Mouse (Mus musculus): ENCODE results near the gene Map7d2. TPM values are rescaled to one million over a fixed set of nuclear protein-coding genes. Genes with fewer than 3 reads are reported as not detected.
A peak's percentile ranks its signal among the peaks of the same experiment; 100 is the strongest.

The Map7d2 gene
- not detected for polyA plus RNA-seq (2012; fragmentation: generic; extraction: Trizol)
- long read RNA-seq, experiment 1, result 0 reads
- long read RNA-seq, experiment 2, result 0 reads

- Histone ChIP-seq H3ac (ENCODE audit: control insufficient read depth, insufficient read length, low read depth) (no peak within 1 kb of the TSS), H3K36me3 (ENCODE audit: control insufficient read depth, insufficient read depth) (no peaks in the 10 kb centered on the region), H3K4me3 (ENCODE audit: insufficient read depth, poor library complexity, severe bottlenecking) (no peak within 1 kb of the TSS), H3K27me3 (ENCODE audit: control insufficient read depth, insufficient read depth, insufficient read length) (peaks cover 16% of the 10 kb centered on the region), H3K79me3 (ENCODE audit: low read depth) (no peaks in the 10 kb centered on the region), H3K79me2 (ENCODE audit: control insufficient read depth, insufficient read depth) (no peaks in the 10 kb centered on the region)
- TF ChIP-seq FOSL1 (IDR thresholded peaks at IDR 0.05; ENCODE audit: insufficient read depth, low read length, poor library complexity, severe bottlenecking), result no peak
- no peak for TF ChIP-seq CEBPB (IDR thresholded peaks at IDR 0.05; ENCODE audit: low read depth)
- no peak for TF ChIP-seq CTCF (IDR thresholded peaks at IDR 0.05; ENCODE audit: control insufficient read depth, insufficient read depth, insufficient read length)
- TF ChIP-seq MAX (IDR thresholded peaks at IDR 0.05), result no peak
- TF ChIP-seq MYOD1 (IDR thresholded peaks at IDR 0.05; ENCODE audit: control insufficient read depth, insufficient read length, low read depth), result no peak
- no peak for TF ChIP-seq USF1 (IDR thresholded peaks at IDR 0.05; ENCODE audit: low read depth)
- TF ChIP-seq MYOG (IDR thresholded peaks at IDR 0.05; ENCODE audit: control insufficient read depth, extremely low read depth, insufficient read length), result no peak
These were observed at the start of gene Map7d2 for GRCm38 (mm10) chrX:159414130-159414828. Map7d2 (plus strand) TSS chrX:159414572.

DNA sequence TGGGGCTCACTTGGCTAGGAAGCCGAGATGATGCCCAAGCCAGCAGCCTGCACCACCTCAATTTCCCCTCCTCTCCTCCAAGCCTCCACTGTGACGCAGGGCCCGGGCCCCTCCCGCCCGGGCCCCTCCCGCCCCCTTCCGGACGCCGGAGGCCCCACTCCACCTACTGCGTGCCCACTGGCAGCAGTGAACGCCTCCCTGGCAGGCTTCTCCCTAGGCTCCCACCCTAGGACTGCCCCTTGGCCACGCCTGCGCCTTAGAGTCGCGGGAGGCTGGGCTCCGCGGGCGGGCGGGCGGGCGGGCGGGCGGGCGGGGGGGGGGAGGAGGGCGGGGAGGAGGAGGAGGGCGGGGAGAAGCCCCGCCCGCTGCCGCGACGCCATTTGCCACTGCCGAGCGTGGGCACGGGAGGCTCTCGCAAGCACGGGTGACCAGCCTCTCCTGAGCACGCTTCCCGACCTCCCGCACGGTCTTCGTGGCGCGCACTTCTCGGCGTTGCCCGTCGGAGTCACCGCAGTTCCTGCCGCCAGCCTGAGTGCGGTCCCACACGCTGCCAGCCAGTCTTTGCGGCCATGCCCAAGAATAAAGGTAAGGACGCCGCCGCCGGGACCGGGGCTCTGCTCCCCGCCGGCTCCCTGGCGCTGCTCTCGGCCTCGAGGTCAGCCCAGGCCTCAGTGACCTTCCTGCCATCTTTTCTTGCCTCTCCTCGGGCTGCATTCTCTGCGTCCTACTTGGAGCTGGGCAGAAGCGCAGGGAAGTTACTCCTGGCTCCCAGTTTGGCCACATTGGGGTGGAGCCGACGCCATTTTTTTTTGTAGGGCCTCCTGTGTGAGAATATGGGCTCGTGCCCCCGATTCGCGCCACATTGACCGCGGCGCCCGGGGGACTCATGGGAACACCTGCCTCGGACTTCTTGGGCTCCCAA lies 42.3 kb upstream of the Map7d2 start, which contains the start of gene Eif1ax:
TSS of gene Eif1ax (plus strand) at position 348 of the 922 bp plus-strand sequence.
- TF ChIP-seq MYOG (IDR thresholded peaks at IDR 0.05; ENCODE audit: control insufficient read depth, extremely low read depth, insufficient read length), result no peak
- no peak for TF ChIP-seq CTCF (IDR thresholded peaks at IDR 0.05; ENCODE audit: control insufficient read depth, insufficient read depth, insufficient read length)
- no peak for TF ChIP-seq CEBPB (IDR thresholded peaks at IDR 0.05; ENCODE audit: low read depth)
- no peak for TF ChIP-seq MAX (IDR thresholded peaks at IDR 0.05)
- TF ChIP-seq USF1 (IDR thresholded peaks at IDR 0.05; ENCODE audit: low read depth), result no peak
- no peak for TF ChIP-seq FOSL1 (IDR thresholded peaks at IDR 0.05; ENCODE audit: insufficient read depth, low read length, poor library complexity, severe bottlenecking)
- no peak for TF ChIP-seq MYOD1 (IDR thresholded peaks at IDR 0.05; ENCODE audit: control insufficient read depth, insufficient read length, low read depth)

DNA sequence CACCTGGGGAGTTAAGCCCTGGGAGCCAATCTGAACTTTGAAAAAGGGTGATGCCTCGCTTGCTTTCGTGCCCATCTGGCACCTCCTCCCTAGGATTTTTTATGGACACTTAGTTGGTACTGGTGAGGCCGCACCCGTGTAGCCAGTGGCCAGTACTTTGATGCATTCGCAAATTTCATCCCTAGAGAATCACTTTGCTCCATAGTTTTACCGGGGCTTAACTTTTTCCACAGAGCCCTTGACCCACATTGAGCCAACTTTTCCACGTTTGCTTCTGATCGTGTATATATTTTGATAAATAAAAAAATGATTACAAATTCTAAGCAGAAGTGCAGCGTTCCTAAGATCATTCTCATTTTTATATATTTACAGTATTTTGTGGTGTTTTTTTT lies 41.6 kb upstream of the Map7d2 start:
- Histone ChIP-seq H3K79me2 (ENCODE audit: control insufficient read depth, insufficient read depth) (peaks cover 39% of the 10 kb centered on the region), H3K36me3 (ENCODE audit: control insufficient read depth, insufficient read depth) (peaks cover 24% of the 10 kb centered on the region), H3K79me3 (ENCODE audit: low read depth) (peaks cover 37% of the 10 kb centered on the region), H3ac (ENCODE audit: control insufficient read depth, insufficient read length, low read depth) (peak overlapping the region; percentile 66), H3K27me3 (ENCODE audit: control insufficient read depth, insufficient read depth, insufficient read length) (no peaks in the 10 kb centered on the region), H3K4me3 (ENCODE audit: insufficient read depth, poor library complexity, severe bottlenecking) (peak overlapping the region; percentile 42)
- TF ChIP-seq CTCF (IDR thresholded peaks at IDR 0.05; ENCODE audit: control insufficient read depth, insufficient read depth, insufficient read length), result no peak
- no peak for TF ChIP-seq USF1 (IDR thresholded peaks at IDR 0.05; ENCODE audit: low read depth)
- TF ChIP-seq FOSL1 (IDR thresholded peaks at IDR 0.05; ENCODE audit: insufficient read depth, low read length, poor library complexity, severe bottlenecking), result no peak
- no peak for TF ChIP-seq CEBPB (IDR thresholded peaks at IDR 0.05; ENCODE audit: low read depth)
- no peak for TF ChIP-seq MYOG (IDR thresholded peaks at IDR 0.05; ENCODE audit: control insufficient read depth, extremely low read depth, insufficient read length)
- no peak for TF ChIP-seq MYOD1 (IDR thresholded peaks at IDR 0.05; ENCODE audit: control insufficient read depth, insufficient read length, low read depth)
- no peak for TF ChIP-seq MAX (IDR thresholded peaks at IDR 0.05)

More for the DNA sequence above, 42.3 kb upstream of the Map7d2 start, which contains the start of gene Eif1ax:
- Histone ChIP-seq H3K79me3 (ENCODE audit: low read depth) (peaks cover 37% of the 10 kb centered on the region), H3K4me3 (ENCODE audit: insufficient read depth, poor library complexity, severe bottlenecking) (peak within 1 kb of the TSS; percentile 42), H3K27me3 (ENCODE audit: control insufficient read depth, insufficient read depth, insufficient read length) (no peaks in the 10 kb centered on the region), H3K36me3 (ENCODE audit: control insufficient read depth, insufficient read depth) (peaks cover 24% of the 10 kb centered on the region), H3K79me2 (ENCODE audit: control insufficient read depth, insufficient read depth) (peaks cover 39% of the 10 kb centered on the region), H3ac (ENCODE audit: control insufficient read depth, insufficient read length, low read depth) (peak within 1 kb of the TSS; percentile 66)

GRCm38 (mm10) chrX:159387105-159387504 lies 27.3 kb upstream of the Map7d2 start:
- Histone ChIP-seq H3ac (ENCODE audit: control insufficient read depth, insufficient read length, low read depth) (no peak overlapping the region), H3K79me2 (ENCODE audit: control insufficient read depth, insufficient read depth) (no peaks in the 10 kb centered on the region), H3K79me3 (ENCODE audit: low read depth) (no peaks in the 10 kb centered on the region), H3K4me3 (ENCODE audit: insufficient read depth, poor library complexity, severe bottlenecking) (no peak overlapping the region), H3K27me3 (ENCODE audit: control insufficient read depth, insufficient read depth, insufficient read length) (no peaks in the 10 kb centered on the region), H3K36me3 (ENCODE audit: control insufficient read depth, insufficient read depth) (peaks cover 34% of the 10 kb centered on the region)
- no peak for TF ChIP-seq CEBPB (IDR thresholded peaks at IDR 0.05; ENCODE audit: low read depth)
- TF ChIP-seq MYOD1 (IDR thresholded peaks at IDR 0.05; ENCODE audit: control insufficient read depth, insufficient read length, low read depth), result no peak
- TF ChIP-seq FOSL1 (IDR thresholded peaks at IDR 0.05; ENCODE audit: insufficient read depth, low read length, poor library complexity, severe bottlenecking), result no peak
- TF ChIP-seq MYOG (IDR thresholded peaks at IDR 0.05; ENCODE audit: control insufficient read depth, extremely low read depth, insufficient read length), result no peak
- TF ChIP-seq USF1 (IDR thresholded peaks at IDR 0.05; ENCODE audit: low read depth), result no peak
- no peak for TF ChIP-seq MAX (IDR thresholded peaks at IDR 0.05)
- TF ChIP-seq CTCF (IDR thresholded peaks at IDR 0.05; ENCODE audit: control insufficient read depth, insufficient read depth, insufficient read length), result no peak

GRCm38 (mm10) chrX:159388953-159389352 lies 25.4 kb upstream of the Map7d2 start:
- Histone ChIP-seq H3ac (ENCODE audit: control insufficient read depth, insufficient read length, low read depth) (no peak overlapping the region), H3K36me3 (ENCODE audit: control insufficient read depth, insufficient read depth) (peaks cover 23% of the 10 kb centered on the region), H3K79me3 (ENCODE audit: low read depth) (no peaks in the 10 kb centered on the region), H3K27me3 (ENCODE audit: control insufficient read depth, insufficient read depth, insufficient read length) (no peaks in the 10 kb centered on the region), H3K4me3 (ENCODE audit: insufficient read depth, poor library complexity, severe bottlenecking) (no peak overlapping the region), H3K79me2 (ENCODE audit: control insufficient read depth, insufficient read depth) (no peaks in the 10 kb centered on the region)
- TF ChIP-seq CEBPB (IDR thresholded peaks at IDR 0.05; ENCODE audit: low read depth) (no peak), MYOD1 (IDR thresholded peaks at IDR 0.05; ENCODE audit: control insufficient read depth, insufficient read length, low read depth) (no peak), FOSL1 (IDR thresholded peaks at IDR 0.05; ENCODE audit: insufficient read depth, low read length, poor library complexity, severe bottlenecking) (no peak), MAX (IDR thresholded peaks at IDR 0.05) (no peak), MYOG (IDR thresholded peaks at IDR 0.05; ENCODE audit: control insufficient read depth, extremely low read depth, insufficient read length) (no peak), CTCF (IDR thresholded peaks at IDR 0.05; ENCODE audit: control insufficient read depth, insufficient read depth, insufficient read length) (no peak), USF1 (IDR thresholded peaks at IDR 0.05; ENCODE audit: low read depth) (no peak)

Data from C2C12 (cell line).